Mouse (Mus musculus): ENCODE data around the gene Hoxd4.

Hoxd4 gene

DNA sequence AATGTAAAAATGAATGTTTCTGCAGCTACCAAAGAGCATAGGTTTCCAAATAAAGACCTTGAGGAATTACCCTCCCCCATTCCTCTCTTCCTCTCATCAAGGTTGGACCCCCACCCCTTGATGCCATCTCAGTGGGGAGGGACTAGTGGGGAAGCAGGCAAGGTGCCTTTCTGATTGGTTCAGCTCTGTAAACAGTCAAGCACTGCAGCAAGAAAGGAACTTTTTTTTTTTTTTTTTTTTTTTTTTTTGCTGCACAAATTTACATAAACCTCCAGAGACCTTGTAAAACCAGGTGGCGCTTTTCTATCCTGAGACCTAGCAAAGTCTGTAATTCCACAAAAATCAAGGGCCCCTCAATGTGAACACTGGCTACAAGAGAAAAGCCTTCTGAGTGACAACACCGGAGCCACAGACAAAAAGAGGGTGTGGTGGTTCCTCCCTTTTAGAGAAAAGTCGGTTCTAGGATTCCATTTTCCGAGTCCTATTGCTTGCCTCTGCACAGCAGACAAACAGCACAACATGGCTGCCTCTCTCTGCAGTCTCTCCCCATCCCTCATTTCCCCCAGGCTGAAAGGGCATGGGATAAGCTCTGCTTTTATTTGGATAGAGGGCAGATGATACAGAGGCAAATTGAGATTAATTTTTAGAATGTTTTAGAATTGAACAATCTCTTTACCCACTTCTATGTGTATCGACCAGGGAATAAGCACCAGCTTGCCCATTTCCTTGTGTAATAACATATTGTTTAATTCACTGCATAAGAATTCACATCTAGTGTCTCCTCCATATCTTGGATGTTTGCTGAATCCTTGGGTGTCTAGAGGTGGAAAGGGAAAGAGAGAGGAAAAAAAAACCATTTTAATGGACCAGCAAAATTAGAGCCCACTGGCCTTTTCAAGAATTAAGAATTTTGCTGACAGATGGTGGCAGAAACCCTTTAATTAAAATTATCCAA, 2.0 kb upstream of the Hoxd4 start:
- no peak for DNase-seq

DNA sequence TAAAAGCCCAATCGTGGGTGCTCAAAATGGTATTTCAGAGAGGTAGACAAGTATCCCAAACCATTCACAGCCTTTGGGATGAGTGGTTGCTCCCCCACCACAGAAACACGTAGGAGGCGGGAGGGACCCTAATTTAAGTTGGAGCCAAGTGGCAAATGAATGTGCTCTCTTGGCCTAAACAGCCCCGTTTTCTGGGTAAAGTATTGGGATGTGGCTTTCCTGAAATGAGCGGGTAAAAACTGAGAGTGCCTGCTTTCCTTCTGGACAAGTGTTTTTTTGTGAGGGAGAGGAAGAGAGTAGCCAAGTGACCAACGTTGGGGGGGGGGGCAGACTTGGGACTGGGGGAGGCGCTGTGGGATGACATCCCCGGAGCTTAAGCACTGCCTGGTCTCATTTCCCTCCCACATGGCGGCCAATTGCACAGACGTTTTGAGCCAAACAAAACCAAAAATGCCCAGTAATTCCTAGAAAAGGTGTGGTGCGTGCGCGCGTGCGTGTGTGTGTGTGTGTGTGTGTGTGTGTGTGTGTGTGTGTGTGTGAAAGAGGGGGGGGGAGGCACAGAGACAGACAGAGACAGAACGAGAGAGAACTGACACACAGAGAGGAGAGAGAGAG, 693 bp upstream of the Hoxd4 start:
- no peak for DNase-seq

DNA sequence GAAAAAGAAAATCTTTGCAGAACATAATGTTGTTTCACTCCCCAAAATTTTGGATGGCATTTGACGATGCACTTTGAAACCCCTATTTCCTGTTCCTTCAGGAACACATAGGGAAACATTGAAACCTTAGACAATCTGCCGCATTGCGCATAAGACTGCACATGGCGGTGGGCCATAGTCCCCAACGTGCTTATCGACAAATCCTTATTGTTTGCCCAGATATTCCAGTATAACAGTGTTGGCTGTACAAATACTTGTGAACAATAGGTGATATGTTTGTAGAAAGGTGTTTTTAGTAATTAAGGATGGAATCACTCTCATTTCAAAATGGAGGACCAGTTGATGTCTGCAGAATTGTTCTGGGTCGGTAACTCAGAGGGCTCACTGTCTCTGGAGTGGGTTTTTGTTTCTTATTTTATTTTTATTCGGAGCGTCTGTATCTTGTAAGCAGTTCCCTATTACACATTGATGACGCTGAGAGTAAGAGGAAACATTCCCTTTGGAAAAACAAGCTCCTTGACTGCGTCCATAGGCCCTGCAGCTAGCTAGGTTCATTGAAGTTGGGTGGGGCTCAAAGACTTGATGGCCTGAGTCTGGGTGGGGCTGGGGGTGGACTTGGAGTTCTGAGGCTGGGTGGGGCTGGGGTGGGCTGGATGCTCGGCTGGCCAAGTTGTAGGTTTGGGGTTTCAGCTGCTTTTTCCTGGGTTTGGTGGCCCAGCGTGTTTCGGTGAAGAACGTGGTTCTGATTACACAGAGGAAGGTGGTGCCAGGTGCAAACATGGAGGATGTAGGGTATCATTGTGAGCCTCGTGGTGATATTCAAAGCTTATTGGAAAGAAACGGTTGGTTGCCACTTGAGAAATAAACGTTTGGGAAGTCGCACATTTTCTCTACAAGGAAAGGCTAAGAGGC, 1.8 kb downstream of the Hoxd4 start:
- no peak for DNase-seq

DNA sequence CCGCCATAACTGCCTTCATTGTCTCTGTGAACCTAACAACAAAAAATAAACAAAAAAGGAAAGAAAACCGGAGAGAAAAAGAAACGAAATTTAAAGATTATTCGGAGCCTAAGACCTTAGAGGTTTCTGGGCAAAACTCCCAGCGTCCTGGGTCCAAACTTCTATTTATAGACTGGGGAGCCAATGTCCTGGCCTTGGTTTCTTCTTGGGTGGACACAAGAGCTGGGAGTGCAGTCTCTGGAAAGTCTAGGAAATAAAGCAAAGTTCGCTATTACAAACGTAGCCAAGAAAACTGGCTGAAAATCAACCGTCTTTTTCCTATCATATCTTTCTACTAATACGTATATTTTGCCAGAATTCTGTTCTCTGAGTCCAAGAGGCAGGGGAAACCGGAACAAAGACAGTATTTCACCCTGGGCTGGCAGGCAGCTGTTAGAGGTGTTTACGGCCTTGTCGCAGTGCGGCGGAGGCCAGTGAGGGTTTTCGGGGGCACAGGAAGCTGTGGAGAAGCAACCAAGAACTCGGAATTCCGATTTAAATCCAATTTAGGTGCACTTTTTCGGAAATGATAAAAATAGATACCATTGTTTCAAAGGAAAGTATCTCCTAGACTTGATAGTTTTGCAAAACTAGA, 2.5 kb downstream of the Hoxd4 start:
- DNase-seq, result no peak

DNA sequence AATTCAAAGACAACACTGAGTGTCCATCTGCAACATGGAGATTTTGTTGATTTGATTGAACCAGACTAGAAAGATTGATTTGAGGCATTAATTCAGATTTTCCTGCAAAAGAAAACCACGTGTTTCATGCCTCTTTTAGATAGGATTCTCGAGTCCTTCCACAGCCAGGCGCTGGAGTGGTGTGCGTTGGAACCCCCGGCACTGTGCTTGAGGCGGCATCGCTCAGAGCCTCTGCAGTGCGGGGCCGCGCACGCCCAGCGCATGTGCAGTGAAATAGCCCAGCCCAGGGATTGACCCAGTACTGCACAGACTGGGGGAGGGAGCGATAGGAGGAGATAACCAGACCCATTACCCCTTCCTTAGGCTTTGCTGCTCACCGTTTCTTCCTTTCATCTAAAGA, 3.2 kb downstream of the Hoxd4 start:
- no peak for DNase-seq

DNA sequence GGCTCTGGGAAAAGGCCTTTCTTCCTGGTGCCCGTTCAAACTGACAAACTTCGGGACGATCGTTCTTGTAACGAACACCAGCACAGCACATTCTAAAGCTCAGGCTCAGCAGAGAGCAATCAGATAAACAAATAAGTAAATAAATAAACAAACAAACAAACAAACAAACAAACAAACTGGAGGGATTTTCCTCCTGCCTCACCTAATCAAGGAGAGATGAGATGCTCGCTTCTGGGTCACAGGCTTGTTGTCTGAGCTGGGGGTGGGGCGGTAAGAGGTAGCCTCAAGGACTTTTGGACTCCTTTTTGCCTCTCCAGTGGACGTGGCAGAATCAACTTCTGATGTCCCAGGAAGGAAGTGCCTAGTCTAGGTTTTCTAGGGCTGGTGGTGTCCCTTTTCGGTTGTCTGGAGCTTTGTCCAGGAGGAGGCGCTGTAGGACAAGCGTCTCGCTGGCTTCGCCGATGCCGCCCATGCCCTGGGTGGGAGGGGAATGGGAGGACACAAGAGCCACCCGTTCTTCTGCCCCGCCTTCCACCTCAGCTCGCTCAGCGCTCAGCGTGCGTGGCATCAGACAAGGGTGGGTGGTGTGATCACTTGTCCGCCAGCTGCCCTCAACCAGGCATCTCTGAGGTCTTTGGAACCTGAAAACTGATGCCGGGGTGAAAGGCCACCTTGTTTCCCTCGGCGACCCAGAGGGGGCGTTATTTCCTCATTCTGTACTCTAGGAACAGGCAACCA, 3.9 kb downstream of the Hoxd4 start:
- DNase-seq, result peak; percentile 90

DNA sequence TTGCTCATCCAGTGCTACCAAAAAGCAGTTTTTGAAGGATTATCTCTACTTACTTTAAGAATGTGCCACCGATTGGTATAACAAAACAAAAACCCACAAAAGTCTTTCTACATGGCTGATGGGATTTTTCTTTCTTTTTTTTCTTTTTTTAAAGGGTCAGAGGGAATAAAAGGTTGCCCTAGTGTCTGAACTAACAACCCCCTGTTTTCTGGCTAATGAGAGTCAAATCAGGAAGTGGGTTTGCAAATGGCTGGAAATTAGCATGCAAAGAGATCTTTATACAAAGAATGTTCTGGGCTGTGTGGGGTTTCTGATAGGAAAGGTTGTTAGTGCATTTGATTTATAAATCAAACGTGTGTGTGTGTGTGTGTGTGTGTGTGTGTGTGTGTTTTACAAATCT, 8.7 kb downstream of the Hoxd4 start:
- DNase-seq, result no peak

DNA sequence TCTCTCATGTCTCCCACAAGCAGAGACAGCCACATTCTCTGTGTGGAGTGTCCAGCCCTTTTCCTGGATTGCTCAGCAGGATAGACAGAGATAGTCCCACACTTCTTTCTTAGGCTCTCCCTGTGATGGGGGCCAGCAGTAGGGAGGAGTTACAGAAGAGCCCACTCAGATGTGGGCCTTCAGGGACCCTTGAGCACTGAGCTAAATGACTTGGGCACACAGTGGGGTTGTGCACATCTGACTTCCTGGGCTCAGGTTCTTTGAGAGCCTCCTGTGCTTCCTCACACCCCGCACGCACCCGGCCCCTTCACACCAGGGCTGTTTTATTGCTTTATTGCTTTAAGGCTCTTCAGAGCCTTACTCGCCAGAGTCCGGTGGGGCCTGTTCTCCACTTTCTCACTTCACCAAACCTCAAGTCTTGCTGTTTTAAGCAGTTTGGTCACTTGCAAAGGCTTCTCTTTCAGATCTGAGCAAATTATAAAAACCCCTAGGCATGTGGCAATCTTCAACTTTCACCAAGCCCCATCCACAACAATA, 9.3 kb downstream of the Hoxd4 start:
- DNase-seq, result no peak

DNA sequence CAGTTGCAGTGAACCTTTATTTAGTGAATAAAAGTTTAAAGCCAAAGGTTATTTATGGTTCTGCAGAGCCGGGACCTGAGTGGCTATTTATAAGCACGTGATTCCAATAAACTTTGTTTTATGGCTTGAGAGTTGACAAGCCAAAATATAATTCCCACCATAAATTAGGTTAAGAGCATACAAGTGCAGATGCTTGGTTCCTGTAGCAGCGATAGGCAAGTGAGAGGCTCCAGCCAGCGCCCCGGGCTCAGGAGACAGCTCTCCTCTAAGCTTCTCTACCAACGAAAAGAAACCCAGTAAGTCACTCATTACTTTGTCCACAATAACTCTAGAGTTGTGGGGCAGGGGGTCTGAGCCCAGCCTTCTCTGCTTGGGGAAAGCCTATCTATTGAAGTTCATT, 10.2 kb downstream of the Hoxd4 start:
- no peak for DNase-seq

DNA sequence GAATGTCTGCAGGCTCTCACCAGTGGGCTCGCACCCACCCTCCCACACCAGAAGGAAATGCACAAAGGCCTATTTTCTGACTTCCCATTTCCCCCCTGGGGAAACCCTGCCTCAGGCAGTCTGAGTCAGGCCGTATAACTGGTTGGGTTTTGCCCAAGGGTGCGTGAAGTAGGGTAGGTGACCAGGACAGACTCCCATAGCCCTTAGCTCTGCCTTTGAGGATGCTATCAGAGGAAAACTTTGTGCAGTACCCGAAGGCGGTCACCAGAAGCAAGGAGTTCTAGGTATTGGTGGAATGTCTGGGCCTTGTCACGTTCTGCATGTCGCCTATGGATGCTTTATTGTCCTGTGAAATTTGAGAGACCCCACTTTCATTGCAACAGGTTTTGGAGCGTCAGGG, 11.2 kb downstream of the Hoxd4 start:
- DNase-seq, result no peak

DNA sequence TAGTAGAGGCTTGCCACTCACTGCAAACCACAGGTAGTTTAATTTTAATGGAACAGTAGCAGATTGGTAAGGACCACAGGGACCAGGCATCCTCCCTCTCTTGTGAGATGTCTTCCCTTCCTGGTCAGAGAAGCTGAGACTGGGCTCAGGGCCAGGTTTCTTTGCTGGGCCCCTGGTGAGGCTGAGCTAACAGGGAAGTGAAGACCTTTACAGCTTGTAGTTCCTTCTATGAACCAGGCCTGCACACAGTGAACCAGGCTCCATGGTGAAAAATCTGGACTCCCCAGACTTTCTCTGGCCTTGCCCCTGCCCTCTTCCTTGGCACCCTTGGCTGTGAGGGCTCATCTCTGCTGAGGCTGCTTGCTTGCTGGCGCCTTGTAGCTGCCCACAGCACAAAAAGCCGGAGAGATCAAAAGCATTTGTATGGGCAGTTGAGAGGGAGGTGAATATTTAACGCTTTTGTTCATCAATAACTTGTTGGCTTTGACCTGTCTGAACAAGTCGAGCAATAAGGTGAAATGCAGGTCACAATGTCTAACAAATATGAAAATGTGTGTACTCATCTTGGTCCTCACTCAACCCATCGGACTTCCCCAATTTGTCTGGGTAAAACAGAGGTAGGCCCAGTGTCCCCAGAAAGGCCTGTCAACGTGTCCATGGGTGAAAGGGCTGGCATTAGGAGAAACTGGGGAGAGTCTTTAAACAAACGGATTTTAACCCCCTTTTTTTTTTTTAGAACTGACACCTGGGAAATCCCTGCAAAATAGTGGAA, 12.7 kb downstream of the Hoxd4 start:
- no peak for DNase-seq

DNA sequence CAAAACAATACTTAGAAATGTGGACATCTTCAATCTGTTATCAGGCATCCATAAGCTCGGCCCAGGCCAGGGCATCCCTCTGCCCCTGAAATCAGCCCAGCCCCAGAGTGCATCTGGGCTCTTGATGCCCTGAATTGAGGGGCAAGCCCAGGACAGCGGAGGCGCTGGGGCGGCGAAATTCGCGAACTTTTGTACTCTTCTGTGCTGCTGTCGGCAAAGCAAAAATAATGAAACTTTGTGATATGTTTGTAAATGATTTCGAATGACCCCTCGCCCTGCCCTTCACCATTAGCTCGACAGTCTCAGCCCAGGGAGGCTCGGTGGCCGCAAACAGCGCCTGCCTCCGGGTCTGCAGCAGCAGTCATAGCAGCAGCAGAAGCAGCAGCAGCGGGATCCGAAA, 13.4 kb downstream of the Hoxd4 start:
- no peak for DNase-seq

DNA sequence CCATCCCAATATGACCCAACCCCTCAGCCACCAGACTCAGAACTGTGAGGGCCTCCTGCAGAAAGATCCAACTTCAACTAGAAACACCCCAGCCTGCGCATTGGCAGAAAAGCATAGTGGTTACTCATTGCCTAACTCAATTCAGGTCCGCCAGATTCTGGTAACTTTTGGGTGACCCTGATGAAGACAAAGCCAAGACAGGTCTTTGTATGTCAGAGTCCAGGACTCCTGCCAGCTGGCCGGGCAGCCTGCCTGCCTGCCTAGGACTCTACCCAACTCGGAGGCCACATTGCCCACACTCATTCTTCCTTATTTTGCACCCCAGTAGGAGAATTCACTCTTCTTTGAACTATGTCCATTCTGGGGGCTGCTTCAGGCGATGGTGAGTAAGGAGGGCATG, 14.8 kb downstream of the Hoxd4 start, which contains the start of gene Gm28230:
Gm28230 (plus strand) TSS at position 178 of the 400 bp plus-strand sequence.
- no peak for DNase-seq

DNA sequence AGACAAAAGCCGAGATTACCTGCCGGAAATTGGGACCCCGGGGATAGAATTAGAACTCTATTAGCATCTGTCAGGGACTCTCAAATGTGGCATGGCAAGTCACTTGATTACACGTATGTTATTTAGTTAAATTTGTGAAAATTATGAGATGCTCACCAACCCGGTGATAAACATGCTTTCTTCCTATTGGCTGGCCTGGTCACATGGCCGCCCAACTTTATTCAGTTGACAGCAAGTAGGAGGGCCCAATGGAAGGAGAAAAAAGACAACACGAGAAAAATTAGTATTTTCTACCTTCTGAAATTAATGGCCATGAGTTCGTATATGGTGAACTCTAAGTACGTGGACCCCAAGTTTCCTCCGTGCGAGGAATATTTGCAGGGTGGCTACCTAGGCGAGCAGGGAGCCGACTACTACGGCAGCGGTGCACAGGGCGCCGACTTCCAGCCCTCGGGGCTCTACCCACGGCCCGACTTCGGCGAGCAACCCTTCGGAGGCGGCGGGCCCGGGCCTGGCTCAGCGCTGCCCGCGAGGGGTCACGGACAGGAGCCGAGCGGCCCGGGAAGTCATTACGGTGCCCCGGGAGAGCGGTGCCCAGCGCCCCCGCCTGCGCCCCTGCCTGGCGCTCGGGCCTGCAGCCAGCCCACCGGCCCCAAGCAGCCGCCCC, 15.4 kb downstream of the Hoxd4 start:
- DNase-seq, result no peak

DNA sequence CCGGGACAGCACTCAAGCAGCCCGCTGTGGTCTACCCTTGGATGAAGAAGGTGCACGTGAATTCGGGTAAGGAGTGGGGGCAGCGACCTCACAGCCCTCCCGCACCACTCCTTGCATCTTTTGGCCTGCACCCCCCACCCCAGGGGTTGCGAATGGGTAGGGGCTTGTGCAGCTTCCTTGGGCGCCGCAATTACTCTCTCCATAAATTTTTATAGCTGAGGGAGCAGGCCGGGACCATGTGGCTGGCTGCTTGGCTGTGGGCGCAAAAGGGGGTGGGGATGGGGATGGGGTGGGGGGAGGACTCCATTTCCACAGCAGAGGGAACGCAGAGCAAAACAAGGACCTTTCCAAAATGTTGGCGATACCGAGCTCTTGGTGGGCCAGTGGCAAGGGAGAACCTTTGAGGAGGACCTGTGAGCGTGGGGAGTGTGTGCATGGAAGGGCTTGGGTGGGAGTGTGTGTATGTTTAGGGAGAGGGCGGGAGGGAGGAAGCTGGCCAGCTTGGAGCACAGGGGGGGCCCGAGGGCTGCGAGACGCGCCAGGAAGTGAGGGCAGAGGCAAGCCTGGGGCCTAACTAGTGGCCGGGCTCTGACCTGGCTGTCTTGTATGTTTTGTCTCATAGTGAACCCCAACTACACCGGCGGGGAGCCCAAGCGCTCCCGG, 16.0 kb downstream of the Hoxd4 start:
- DNase-seq, result no peak

DNA sequence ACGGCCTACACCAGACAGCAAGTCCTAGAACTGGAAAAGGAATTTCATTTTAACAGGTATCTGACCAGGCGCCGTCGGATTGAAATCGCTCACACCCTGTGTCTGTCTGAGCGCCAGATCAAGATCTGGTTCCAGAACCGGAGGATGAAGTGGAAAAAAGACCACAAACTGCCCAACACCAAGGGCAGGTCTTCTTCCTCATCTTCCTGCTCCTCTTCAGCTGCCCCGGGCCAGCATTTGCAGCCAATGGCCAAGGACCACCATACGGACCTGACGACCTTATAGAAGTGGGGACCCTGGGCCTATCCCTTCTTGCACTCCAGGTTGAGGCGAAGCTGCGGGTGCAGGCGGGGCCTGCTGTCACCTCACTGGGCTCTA, 16.6 kb downstream of the Hoxd4 start:
- DNase-seq, result no peak

DNA sequence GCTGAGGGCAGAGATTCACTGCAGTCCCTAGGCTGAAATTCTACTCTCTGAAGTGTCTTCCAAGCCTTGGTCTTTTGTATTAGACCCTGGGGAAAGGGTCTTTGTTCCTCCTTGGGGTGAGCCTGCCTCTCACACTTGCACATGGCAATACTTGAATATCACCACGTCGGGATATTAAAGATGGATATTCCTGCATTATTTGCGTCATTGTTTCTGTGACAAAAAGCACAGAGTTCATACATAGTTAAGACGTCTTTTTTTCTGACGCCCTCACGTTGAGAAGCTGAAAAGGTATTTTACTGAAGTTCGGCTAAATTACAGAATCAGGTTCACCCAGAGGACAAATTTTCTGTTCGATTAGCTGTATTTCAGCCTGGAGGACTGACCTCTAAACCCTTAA, 18.6 kb downstream of the Hoxd4 start:
- no peak for DNase-seq

DNA sequence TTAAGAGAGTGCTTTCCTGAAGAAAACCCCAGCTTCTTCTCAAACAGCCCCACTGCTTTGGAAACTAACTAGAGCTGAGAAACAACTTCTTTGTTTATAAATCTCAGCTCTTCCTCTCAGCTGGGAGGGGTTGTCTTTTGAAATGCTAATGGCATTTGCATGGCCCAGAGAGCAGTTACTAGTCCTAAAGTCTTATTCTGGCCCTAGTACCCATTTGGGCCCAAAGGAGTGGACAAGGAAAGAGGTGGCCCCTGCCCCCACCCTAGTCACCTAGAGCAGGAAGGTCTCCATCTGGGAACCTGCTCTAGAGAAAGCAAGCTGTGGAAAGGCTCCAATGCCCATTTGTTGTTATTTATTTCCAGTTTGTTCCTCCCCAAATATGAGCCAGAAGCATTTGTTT, 19.3 kb downstream of the Hoxd4 start:
- DNase-seq, result no peak

DNA sequence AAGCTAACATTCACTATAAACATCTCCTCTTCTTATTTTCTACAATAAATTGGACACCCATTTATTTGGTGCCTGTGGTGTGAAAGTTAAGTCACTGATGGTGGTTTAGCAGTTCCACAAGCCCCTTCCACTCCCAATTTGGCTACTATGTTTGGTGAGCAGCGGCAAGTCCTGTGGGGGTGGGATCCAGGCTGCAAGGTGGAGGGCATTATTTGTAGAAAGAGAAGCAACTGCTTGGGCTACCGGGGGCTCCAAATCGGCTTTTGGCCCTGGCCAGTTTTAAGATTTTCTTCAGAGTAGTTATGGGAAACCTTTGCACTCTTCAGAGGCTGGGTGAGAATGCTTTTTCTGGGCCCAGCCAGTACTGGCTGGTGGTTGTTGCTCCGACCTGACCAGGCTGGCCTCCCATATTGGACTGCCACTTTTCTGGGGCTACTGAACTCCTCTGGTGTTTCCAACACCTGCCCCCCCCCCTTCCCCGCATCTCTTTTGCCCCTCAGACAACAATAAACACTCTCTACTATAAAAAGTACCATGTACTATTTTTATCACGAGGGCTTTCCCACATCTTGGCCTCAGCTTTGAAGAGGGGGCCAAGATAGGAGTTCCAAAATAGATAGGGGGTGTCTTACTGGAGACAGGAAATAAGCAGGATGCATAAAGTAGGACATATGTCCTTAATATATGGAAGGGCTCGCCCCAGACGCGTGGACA, 20.2 kb downstream of the Hoxd4 start:
- no peak for DNase-seq

All from lung, postnatal 14 days (tissue).